Mouse (Mus musculus): ENCODE results near the gene Arpc2. TPM values are rescaled to one million over a fixed set of nuclear protein-coding genes. Genes with fewer than 3 reads are reported as not detected.
A peak's percentile ranks its signal among the peaks of the same experiment; 100 is the strongest.

The Arpc2 gene
- total RNA-seq, 2 experiments from 2014 or later, result 573 to 584 TPM

- ATAC-seq (replicated peaks; ENCODE audit: poor library complexity, severe bottlenecking), result no peak
Observed at GRCm38 (mm10) chr1:74281886-74282285, 46.0 kb downstream of the Arpc2 start.

- no peak for ATAC-seq (replicated peaks; ENCODE audit: poor library complexity, severe bottlenecking)
Observed at GRCm38 (mm10) chr1:74282896-74283625, 47.2 kb downstream of the Arpc2 start.

- peak; percentile 45 for ATAC-seq (replicated peaks; ENCODE audit: poor library complexity, severe bottlenecking)
Observed at GRCm38 (mm10) chr1:74283686-74284463, 48.0 kb downstream of the Arpc2 start.

GRCm38 (mm10) chr1:74284543-74285160 is 48.8 kb downstream of the Arpc2 start, which contains the start of the genes Aamp and Pnkd:
TSS of gene Aamp (minus strand) at chr1:74284738.
TSS of gene Pnkd (plus strand) at chr1:74284930.
- peak; percentile 81 for ATAC-seq (replicated peaks; ENCODE audit: poor library complexity, severe bottlenecking)

GRCm38 (mm10) chr1:74285212-74286010 is 49.5 kb downstream of the Arpc2 start:
- peak; percentile 1 for ATAC-seq (replicated peaks; ENCODE audit: poor library complexity, severe bottlenecking)

- ATAC-seq (replicated peaks; ENCODE audit: poor library complexity, severe bottlenecking), result peak; percentile 30
Observed at GRCm38 (mm10) chr1:74286869-74287607, 51.2 kb downstream of the Arpc2 start.

- no peak for ATAC-seq (replicated peaks; ENCODE audit: poor library complexity, severe bottlenecking)
Observed at GRCm38 (mm10) chr1:74288327-74288726, 52.4 kb downstream of the Arpc2 start.

- ATAC-seq (replicated peaks; ENCODE audit: poor library complexity, severe bottlenecking), result no peak
Observed at GRCm38 (mm10) chr1:74289248-74289647, 53.4 kb downstream of the Arpc2 start.

GRCm38 (mm10) chr1:74289740-74290139 is 53.9 kb downstream of the Arpc2 start:
- ATAC-seq (replicated peaks; ENCODE audit: poor library complexity, severe bottlenecking), result no peak

GRCm38 (mm10) chr1:74290141-74290540 is 54.3 kb downstream of the Arpc2 start:
- no peak for ATAC-seq (replicated peaks; ENCODE audit: poor library complexity, severe bottlenecking)

GRCm38 (mm10) chr1:74292331-74293020 is 56.6 kb downstream of the Arpc2 start:
- ATAC-seq (replicated peaks; ENCODE audit: poor library complexity, severe bottlenecking), result no peak

- no peak for ATAC-seq (replicated peaks; ENCODE audit: poor library complexity, severe bottlenecking)
Observed at GRCm38 (mm10) chr1:74293306-74293960, 57.5 kb downstream of the Arpc2 start.

GRCm38 (mm10) chr1:74294090-74294643 is 58.3 kb downstream of the Arpc2 start:
- no peak for ATAC-seq (replicated peaks; ENCODE audit: poor library complexity, severe bottlenecking)

- ATAC-seq (replicated peaks; ENCODE audit: poor library complexity, severe bottlenecking), result peak; percentile 17
Observed at GRCm38 (mm10) chr1:74294733-74295455, 59.0 kb downstream of the Arpc2 start.

- peak; percentile 70 for ATAC-seq (replicated peaks; ENCODE audit: poor library complexity, severe bottlenecking)
Observed at GRCm38 (mm10) chr1:74295456-74296171, 59.7 kb downstream of the Arpc2 start.

GRCm38 (mm10) chr1:74296477-74296876 is 60.6 kb downstream of the Arpc2 start:
- no peak for ATAC-seq (replicated peaks; ENCODE audit: poor library complexity, severe bottlenecking)

GRCm38 (mm10) chr1:74297269-74297668 is 61.4 kb downstream of the Arpc2 start:
- no peak for ATAC-seq (replicated peaks; ENCODE audit: poor library complexity, severe bottlenecking)
